Mouse (Mus musculus) adrenal gland, adult 2 months (tissue): Measurements from ENCODE around the gene Zfp300. TPM values are rescaled to one million over a fixed set of nuclear protein-coding genes. Genes with fewer than 3 reads are reported as not detected.

Experiments used
- DNase-seq: peaks from one replicate; pipeline ENCODE4 v3.0.0; 2021
- long read RNA-seq: library from polyadenylated mRNA; stranded (forward); transcript quantifications from one replicate; pipeline ENCODE4 v2.0.0, GENCODE M21; 2021
- polyA plus RNA-seq: library from polyadenylated mRNA; depleted of rRNA; stranded (reverse); fragments of >200 nt; gene quantifications from 2 replicates; pipeline ENCODE4 v1.2.3, GENCODE M21; 2012; rRNA removed
- total RNA-seq, 2 experiments: library from RNA; stranded (reverse); gene quantifications; 2 replicates each; pipeline ENCODE4 v1.2.3; 2021

Gene Zfp300
- total RNA-seq = 1 to 10 TPM; 1.5 to 2.5 TPM
- 0.03 and 0.08 TPM in 2 replicates for polyA plus RNA-seq
- long read RNA-seq = 0 reads

- DNase-seq = peak; percentile 77
These were observed at the start of gene Zfp300 for GRCm38 (mm10) chrX:21088983-21089866. TSS of gene Zfp300 (minus strand) at chrX:21089527.

DNA sequence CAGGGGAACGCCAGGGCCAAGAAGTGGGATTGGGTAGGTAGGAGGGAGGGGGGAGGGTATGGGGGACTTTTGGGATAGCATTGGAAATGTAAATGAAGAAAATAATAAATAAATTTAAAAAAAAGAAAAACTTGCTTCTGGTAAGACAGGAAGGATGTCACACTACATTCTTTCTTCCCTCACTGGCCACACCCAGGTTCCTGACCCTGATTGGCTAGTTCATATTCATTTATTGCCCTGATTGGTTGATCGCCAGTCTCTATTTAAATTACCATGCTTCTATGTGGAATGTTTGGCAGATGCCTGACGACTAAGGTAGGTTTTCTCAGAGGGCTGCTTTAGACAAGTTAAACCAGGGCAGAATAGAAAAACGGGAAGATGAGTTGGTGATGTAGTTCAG, 26.2 kb upstream of the Zfp300 start, which contains the start of gene Ssxa1:
Gene Ssxa1, plus strand, starts transcription at position 301 of the 400 bp plus-strand sequence.
- no peak for DNase-seq

GRCm38 (mm10) chrX:21089867-21090239, 526 bp upstream of the Zfp300 start:
- no peak for DNase-seq

- no peak for DNase-seq
These were observed 713 bp downstream of the Zfp300 start for GRCm38 (mm10) chrX:21088645-21088982.

- no peak for DNase-seq
These were observed 21.2 kb downstream of the Zfp300 start, which contains the start of gene Spaca5 for GRCm38 (mm10) chrX:21068106-21068505. TSS of gene Spaca5 (plus strand) at chrX:21068406.

DNA sequence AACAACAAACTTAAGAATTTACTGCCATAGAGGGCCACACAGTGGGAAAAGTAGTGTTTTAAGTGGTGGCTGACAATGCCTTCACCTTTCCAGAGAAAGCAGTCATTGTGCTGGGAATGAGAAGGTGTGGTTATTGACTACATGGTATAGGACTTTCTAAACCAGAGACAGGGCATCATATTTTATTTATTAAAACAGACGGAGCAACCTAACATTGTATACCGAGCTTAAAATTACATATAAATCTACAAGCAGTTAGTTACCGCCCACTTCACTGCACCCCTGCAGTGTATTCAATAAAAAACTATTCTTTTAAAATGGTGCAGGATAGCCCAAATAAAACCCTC, 26.8 kb downstream of the Zfp300 start:
- no peak for DNase-seq

- DNase-seq = peak; percentile 88
These were observed 27.3 kb downstream of the Zfp300 start, which contains the start of gene Zfp182 for GRCm38 (mm10) chrX:21061866-21062543. TSS of gene Zfp182 (minus strand) at chrX:21062316.

GRCm38 (mm10) chrX:21061460-21061859, 27.9 kb downstream of the Zfp300 start:
- no peak for DNase-seq

Other genes with a start within 250 kb of the Zfp300 start
- 10 to 100 TPM; 20.7 to 45.5 TPM for gene Timp1, start 219.4 kb downstream of the Zfp300 start, total RNA-seq
- gene Timp1, start 219.4 kb downstream of the Zfp300 start, polyA plus RNA-seq = 34.9 and 39.0 TPM in 2 replicates
- gene Syn1, start 168.5 kb downstream of the Zfp300 start, total RNA-seq = 10 to 100 TPM in 1 of 2 experiments, 1 to 10 TPM in 1; 8.1 to 12.4 TPM
- 11.4 and 12.2 TPM in 2 replicates for gene Syn1, start 168.5 kb downstream of the Zfp300 start, polyA plus RNA-seq
- 10 to 100 TPM; 11.6 to 12.1 TPM for gene Cfp, start 158.0 kb downstream of the Zfp300 start, total RNA-seq
- gene Cfp, start 158.0 kb downstream of the Zfp300 start, polyA plus RNA-seq = 23.6 and 24.0 TPM in 2 replicates
- gene Elk1, start 138.9 kb downstream of the Zfp300 start, total RNA-seq = 10 to 100 TPM; 14.6 to 16.5 TPM
- 34.3 and 35.0 TPM in 2 replicates for gene Elk1, start 138.9 kb downstream of the Zfp300 start, polyA plus RNA-seq
- gene Uxt, start 127.5 kb downstream of the Zfp300 start, total RNA-seq = 10 to 100 TPM; 35.9 to 42.6 TPM
- gene Uxt, start 127.5 kb downstream of the Zfp300 start, polyA plus RNA-seq = 6.9 TPM in 2 replicates
- gene Zfp182, start 27.2 kb downstream of the Zfp300 start, total RNA-seq = 1 to 10 TPM; 6.7 to 7.0 TPM
- 0.13 and 0.22 TPM in 2 replicates for gene Zfp182, start 27.2 kb downstream of the Zfp300 start, polyA plus RNA-seq
- not detected for gene Spaca5, start 21.1 kb downstream of the Zfp300 start, total RNA-seq
- not detected in 2 replicates for gene Spaca5, start 21.1 kb downstream of the Zfp300 start, polyA plus RNA-seq
- not detected for gene Ssxa1, start 26.3 kb upstream of the Zfp300 start, total RNA-seq
- gene Ssxa1, start 26.3 kb upstream of the Zfp300 start, polyA plus RNA-seq = not detected in 2 replicates
- not detected for gene Gm21876, start 86.1 kb upstream of the Zfp300 start, total RNA-seq
- not detected in 2 replicates for gene Gm21876, start 86.1 kb upstream of the Zfp300 start, polyA plus RNA-seq